ENCODE assay signal across 23 mouse cellular contexts in genomic region chr2:180433350-180433749, GRCm38 (mm10). TPM values are rescaled to one million over a fixed set of nuclear protein-coding genes. Genes with fewer than 3 reads are reported as not detected.
DNase-seq lines count a peak whose midpoint lies in the region; ATAC-seq and TF ChIP-seq lines count a peak whose summit lies in the region.
"Had no signal": no experiment of that assay in that cellular context is flagged by ENCODE, and none has a peak within 500 bp of the region (broad histone marks: within the 10 kb centered on the region; RNA-seq: fewer than 3 reads in every experiment).

No protein-coding gene starts in this region.

- dilution Hi-C loops in CH12.LX (cut with MboI; ENCODE audit: extremely low pct_ligation_motif_present, extremely low pct_unique_long_range_greater_than_20kb, low sequenced_read_pairs), result no loop called here

- TF ChIP-seq POLR2A in CH12.LX (IDR thresholded peaks at IDR 0.05; ENCODE audit: low read depth, low read length), result no peak

- peak; percentile 14 for DNase-seq in forebrain, embryonic 14.5 days (ENCODE audit: low spot score)
- no peak for DNase-seq in layer of hippocampus, adult 2 months (ENCODE audit: low spot score in 2 of 2)
- DNase-seq in layer of hippocampus, postnatal 10 days (ENCODE audit: low spot score in 2 of 2), result no peak
- no peak for DNase-seq in CH12.LX (ENCODE audit: extremely low read depth)
- DNase-seq in limb, embryonic 11.5 days (ENCODE audit: low spot score), result peak; percentile 28
- DNase-seq in ovary, postnatal 10 days (ENCODE audit: low spot score), result no peak
- no peak for DNase-seq in spleen, adult 12 weeks (ENCODE audit: low spot score)
- DNase-seq: adrenal gland, postnatal 10 days; B cell, adult 2 months; cerebellum, adult 18-20 months; cerebellum, postnatal 10 days; gastrocnemius, postnatal 36 days; heart, adult 11 months; heart, postnatal 4 days had no signal

- H3K36me3 ChIP-seq in forebrain, embryonic 14.5 days (ENCODE audit: control insufficient read depth, insufficient read depth, low read length), result no peaks in the 10 kb centered on the region
- H3K36me3 ChIP-seq in forebrain, embryonic 12.5 days (replicated peaks), result no peaks in the 10 kb centered on the region
- peaks cover 0 to 3% of the 10 kb centered on the region in 2 experiments for H3K36me3 ChIP-seq in CH12.LX (replicated peaks in 1 of 2; ENCODE audit: control insufficient read depth in 1 of 2, insufficient read depth in 1 of 2, low read length in 1 of 2)
- H3K36me3 ChIP-seq in limb, embryonic 11.5 days (ENCODE audit: control insufficient read depth, insufficient read depth, low read length), result no peaks in the 10 kb centered on the region
- H3K36me3 ChIP-seq: embryonic facial prominence, embryonic 10.5 days; heart, embryonic 13.5 days; hindbrain, embryonic 12.5 days had no signal

- H3K9ac ChIP-seq in forebrain, embryonic 14.5 days (ENCODE audit: low read length), result no peak overlapping the region
- H3K9ac ChIP-seq in forebrain, embryonic 12.5 days, result no peak overlapping the region
- H3K9ac ChIP-seq in CH12.LX (ENCODE audit: insufficient read depth, low read depth), result no peak overlapping the region
- no peak overlapping the region for H3K9ac ChIP-seq in limb, embryonic 11.5 days (ENCODE audit: low read length)
- H3K9ac ChIP-seq: heart, embryonic 13.5 days; hindbrain, embryonic 12.5 days had no signal

- H3K9me3 ChIP-seq in forebrain, embryonic 14.5 days (replicated peaks; ENCODE audit: control insufficient read depth, low read length), result no peaks in the 10 kb centered on the region
- no peaks in the 10 kb centered on the region for H3K9me3 ChIP-seq in forebrain, embryonic 12.5 days
- H3K9me3 ChIP-seq in CH12.LX (replicated peaks; ENCODE audit: low read length), result no peaks in the 10 kb centered on the region
- H3K9me3 ChIP-seq in limb, embryonic 11.5 days (ENCODE audit: control insufficient read depth, low read length), result no peaks in the 10 kb centered on the region
- H3K9me3 ChIP-seq: embryonic facial prominence, embryonic 10.5 days; heart, embryonic 13.5 days; hindbrain, embryonic 12.5 days had no signal

- no peak overlapping the region for H3K4me3 ChIP-seq in forebrain, embryonic 14.5 days (ENCODE audit: low read depth, low read length)
- H3K4me3 ChIP-seq in forebrain, embryonic 12.5 days (replicated peaks), result no peak overlapping the region
- H3K4me3 ChIP-seq in layer of hippocampus, adult 2 months, result no peak overlapping the region
- no peak overlapping the region for H3K4me3 ChIP-seq in CH12.LX (replicated peaks in 1 of 3; ENCODE audit: low read depth in 2 of 3, low read length in 2 of 3, poor library complexity in 1 of 3)
- H3K4me3 ChIP-seq in limb, embryonic 11.5 days (ENCODE audit: low read depth, low read length), result no peak overlapping the region
- H3K4me3 ChIP-seq: embryonic facial prominence, embryonic 10.5 days; heart, embryonic 13.5 days; hindbrain, embryonic 12.5 days had no signal

- TF ChIP-seq RAD21 in CH12.LX (IDR thresholded peaks at IDR 0.05; ENCODE audit: low read depth, low read length), result no peak

- H3K4me1 ChIP-seq in forebrain, embryonic 14.5 days (ENCODE audit: control insufficient read depth, insufficient read depth, low read length), result no peaks in the 10 kb centered on the region
- no peaks in the 10 kb centered on the region for H3K4me1 ChIP-seq in forebrain, embryonic 12.5 days
- H3K4me1 ChIP-seq in CH12.LX (ENCODE audit: control insufficient read depth in 1 of 2, insufficient read depth in 2 of 2), result peaks cover 27 to 67% of the 10 kb centered on the region in 2 experiments
- H3K4me1 ChIP-seq in limb, embryonic 11.5 days (ENCODE audit: control insufficient read depth, insufficient read depth, low read length), result 0 out of 2 replicates have a peak, but pooled peaks cover 6% of the 10 kb centered on the region

- no peaks in the 10 kb centered on the region for H3K79me2 ChIP-seq in CH12.LX (replicated peaks; ENCODE audit: control insufficient read depth, extremely low read depth, insufficient read depth, poor library complexity, severe bottlenecking)

- H3K27me3 ChIP-seq in forebrain, embryonic 14.5 days (replicated peaks; ENCODE audit: control insufficient read depth, insufficient read depth, low read length), result no peaks in the 10 kb centered on the region
- H3K27me3 ChIP-seq in forebrain, embryonic 12.5 days, result no peaks in the 10 kb centered on the region
- no peaks in the 10 kb centered on the region for H3K27me3 ChIP-seq in CH12.LX (replicated peaks)
- H3K27me3 ChIP-seq in limb, embryonic 11.5 days (ENCODE audit: control insufficient read depth, insufficient read depth, low read length), result no peaks in the 10 kb centered on the region
- H3K27me3 ChIP-seq: hindbrain, embryonic 12.5 days had no signal

- TF ChIP-seq CTCF in layer of hippocampus, adult 2 months (conservative IDR thresholded peaks at IDR 0.05), result no peak
- TF ChIP-seq CTCF in CH12.LX (conservative IDR thresholded peaks at IDR 0.05 in 1 of 2, IDR thresholded peaks at IDR 0.05 in 1 of 2; ENCODE audit: low read depth in 2 of 2, low read length in 2 of 2), result no peak

- WGBS in forebrain, embryonic 14.5 days, result 80% methylated on average over 7 of the region's 7 CpGs
- WGBS in forebrain, embryonic 12.5 days, result 83% methylated on average over 7 of the region's 7 CpGs
- 56% methylated on average over 7 of the region's 7 CpGs for WGBS in limb, embryonic 11.5 days

- no peak overlapping the region for H3K4me2 ChIP-seq in forebrain, embryonic 14.5 days (ENCODE audit: low read length)
- H3K4me2 ChIP-seq in forebrain, embryonic 12.5 days, result no peak overlapping the region
- H3K4me2 ChIP-seq in CH12.LX (ENCODE audit: insufficient read depth, low read depth, poor library complexity, severe bottlenecking), result no peak overlapping the region
- no peak overlapping the region for H3K4me2 ChIP-seq in limb, embryonic 11.5 days (ENCODE audit: low read depth, severe bottlenecking)
- H3K4me2 ChIP-seq: heart, embryonic 13.5 days; hindbrain, embryonic 12.5 days had no signal

- 0 out of 2 replicates have a peak, but pooled peaks have one; percentile 37 for ATAC-seq in forebrain, embryonic 14.5 days
- ATAC-seq in forebrain, embryonic 12.5 days (ENCODE audit: low FRiP score), result no peak
- no peak for ATAC-seq in limb, embryonic 11.5 days (ENCODE audit: insufficient number of reproducible peaks, low FRiP score, low TSS enrichment, low read depth)
- ATAC-seq: CD4-positive, CD25-positive, alpha-beta regulatory T cell, adult 4 months; hindbrain, embryonic 16.5 days; inflammation-experienced regulatory T-cells, adult 6 months had no signal

- TF ChIP-seq EP300 in CH12.LX (IDR thresholded peaks at IDR 0.05; ENCODE audit: low read length), result no peak

- in situ Hi-C loops in CH12.LX (cut with MboI; ENCODE audit: low pct_ligation_motif_present, low pct_unique_long_range_greater_than_20kb, low sequenced_read_pairs), result loop anchor here (10.0 kb wide), 1 partner anchor 149 kb away; the partner anchor contains the start of gene Rbbp8nl

- H3K27ac ChIP-seq in forebrain, embryonic 14.5 days (ENCODE audit: low read depth, low read length), result no peak overlapping the region
- no peak overlapping the region for H3K27ac ChIP-seq in forebrain, embryonic 12.5 days
- peak overlapping the region; percentile 53; the same call in 1 of the 2 replicates for H3K27ac ChIP-seq in layer of hippocampus, adult 2 months
- H3K27ac ChIP-seq in CH12.LX (ENCODE audit: insufficient read depth, low read depth), result no peak overlapping the region
- no peak overlapping the region; the same call in 1 of the 2 replicates for H3K27ac ChIP-seq in limb, embryonic 11.5 days (replicated peaks; ENCODE audit: low read depth, low read length)
- H3K27ac ChIP-seq: embryonic facial prominence, embryonic 10.5 days; heart, embryonic 13.5 days; hindbrain, embryonic 12.5 days had no signal

TF ChIP-seq in CH12.LX, 34 proteins besides CTCF, POLR2A, EP300 and RAD21:
- TF ChIP-seq ZMIZ1 (IDR thresholded peaks at IDR 0.05; ENCODE audit: low read depth, low read length) (no peak), MEF2A (IDR thresholded peaks at IDR 0.05; ENCODE audit: borderline replicate concordance, low read depth, low read length) (0 out of 2 replicates have a peak, but pooled peaks have one; percentile 35), CHD2 (IDR thresholded peaks at IDR 0.05; ENCODE audit: low read length) (peak; percentile 68), TCF12 (IDR thresholded peaks at IDR 0.05; ENCODE audit: low read depth, low read length) (0 out of 2 replicates have a peak, but pooled peaks have one; percentile 18)

RNA-seq across cellular contexts. Expression of gene Slco4a1, which starts 22.7 kb away (rescaled TPM):
- polyA plus RNA-seq in forebrain, embryonic 14.5 days (2014; fragmentation: Nextera tagmentation; extraction: Ambion mirVana), result 0.74 and 1.1 TPM in 2 replicates
- polyA plus RNA-seq in forebrain, embryonic 12.5 days (2016; fragmentation: Nextera tagmentation; extraction: Ambion mirVana), result 4.0 and 4.1 TPM in 2 replicates
- total RNA-seq in layer of hippocampus, adult 2 months (2021), result 1 to 10 TPM; 1.3 to 1.8 TPM
- 1 to 10 TPM; 1.5 to 2.6 TPM for total RNA-seq in layer of hippocampus, postnatal 10 days (2021)
- 3.9 and 4.8 TPM in 2 replicates for total RNA-seq in CH12.LX (2012; rRNA removed)
- 1.4 and 1.9 TPM in 2 replicates for total RNA-seq in CH12.LX (2014; rRNA removed)
- polyA plus RNA-seq in CH12.LX (2012; ENCODE audit: insufficient read length, low read depth), result 4.3 and 5.4 TPM in 2 replicates
- polyA plus RNA-seq in limb, embryonic 11.5 days (2014; fragmentation: Nextera tagmentation; extraction: Ambion mirVana), result 1.5 and 1.9 TPM in 2 replicates
- total RNA-seq: MEL had no signal
- polyA plus RNA-seq: heart, postnatal 0 days had no signal

Comparison
In these comparisons a context has a peak if more than half of its experiments do, and no peak if none do; other contexts are left out.
1. DNase-seq: peak in forebrain, embryonic 14.5 days (single experiment) and limb, embryonic 11.5 days (single experiment); none in layer of hippocampus, adult 2 months (0 of 2), layer of hippocampus, postnatal 10 days (0 of 2), CH12.LX (single experiment), ovary, postnatal 10 days (single experiment) and spleen, adult 12 weeks (single experiment).